In genomic region chr7:27572133-27572532, GRCm38 (mm10) we compare ENCODE assay signal across 18 mouse cellular contexts. TPM values are rescaled to one million over a fixed set of nuclear protein-coding genes. Genes with fewer than 3 reads are reported as not detected.
"Had no signal": no experiment of that assay in that cellular context is flagged by ENCODE, and none has a peak within 500 bp of the region (broad histone marks: within the 10 kb centered on the region; RNA-seq: fewer than 3 reads in every experiment).

No protein-coding gene starts in this region.

- H3K27ac ChIP-seq: kidney, postnatal 0 days; limb, embryonic 12.5 days; liver, embryonic 13.5 days; lung, embryonic 15.5 days; midbrain, embryonic 13.5 days; neural tube, embryonic 12.5 days had no signal

- H3K27me3 ChIP-seq: limb, embryonic 12.5 days; liver, embryonic 13.5 days; lung, embryonic 15.5 days; midbrain, embryonic 13.5 days; neural tube, embryonic 12.5 days had no signal

- DNase-seq: kidney, adult 11 months; kidney, adult 9 months; kidney, postnatal 4 days; liver; liver, embryonic 13.5 days; liver, postnatal 0 days; lung, postnatal 14 days; retina, postnatal 1 day; right cerebral cortex, postnatal 4 days; spleen, adult 18-20 months; thymus, adult 2 months; thymus, postnatal 25 days had no signal

- H3K4me2 ChIP-seq: limb, embryonic 12.5 days; liver, embryonic 13.5 days; lung, embryonic 15.5 days; midbrain, embryonic 13.5 days; neural tube, embryonic 12.5 days had no signal

- H3K9ac ChIP-seq: limb, embryonic 12.5 days; liver, embryonic 13.5 days; liver, postnatal 0 days; lung, embryonic 15.5 days; midbrain, embryonic 13.5 days; neural tube, embryonic 12.5 days had no signal

- H3K4me1 ChIP-seq: limb, embryonic 12.5 days; liver, embryonic 13.5 days; lung, embryonic 15.5 days; midbrain, embryonic 13.5 days; neural tube, embryonic 12.5 days had no signal

- ATAC-seq: liver, postnatal 0 days; midbrain, embryonic 13.5 days had no signal

- H3K4me3 ChIP-seq: limb, embryonic 12.5 days; liver, embryonic 13.5 days; lung, embryonic 15.5 days; midbrain, embryonic 13.5 days; neural tube, embryonic 12.5 days had no signal

- H3K9me3 ChIP-seq: limb, embryonic 12.5 days; liver, embryonic 13.5 days; lung, embryonic 15.5 days; midbrain, embryonic 13.5 days; neural tube, embryonic 12.5 days had no signal

RNA-seq across cellular contexts. Expression of gene Hipk4, which starts 49.1 kb away (rescaled TPM):
- total RNA-seq: neutrophil, adult 5-6 weeks had no signal
